Mouse (Mus musculus) heart, adult 9 months (tissue): Measurements from ENCODE around the gene Hoxd11.

Experiments
- DNase-seq, 2 experiments: peaks; one replicate each; pipeline ENCODE4 v3.0.0; 2022; ENCODE audit warnings: low spot score in 2 of 2

The Hoxd11 gene

DNA sequence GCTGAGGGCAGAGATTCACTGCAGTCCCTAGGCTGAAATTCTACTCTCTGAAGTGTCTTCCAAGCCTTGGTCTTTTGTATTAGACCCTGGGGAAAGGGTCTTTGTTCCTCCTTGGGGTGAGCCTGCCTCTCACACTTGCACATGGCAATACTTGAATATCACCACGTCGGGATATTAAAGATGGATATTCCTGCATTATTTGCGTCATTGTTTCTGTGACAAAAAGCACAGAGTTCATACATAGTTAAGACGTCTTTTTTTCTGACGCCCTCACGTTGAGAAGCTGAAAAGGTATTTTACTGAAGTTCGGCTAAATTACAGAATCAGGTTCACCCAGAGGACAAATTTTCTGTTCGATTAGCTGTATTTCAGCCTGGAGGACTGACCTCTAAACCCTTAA, 51.0 kb downstream of the Hoxd11 start:
- DNase-seq, result no peak

DNA sequence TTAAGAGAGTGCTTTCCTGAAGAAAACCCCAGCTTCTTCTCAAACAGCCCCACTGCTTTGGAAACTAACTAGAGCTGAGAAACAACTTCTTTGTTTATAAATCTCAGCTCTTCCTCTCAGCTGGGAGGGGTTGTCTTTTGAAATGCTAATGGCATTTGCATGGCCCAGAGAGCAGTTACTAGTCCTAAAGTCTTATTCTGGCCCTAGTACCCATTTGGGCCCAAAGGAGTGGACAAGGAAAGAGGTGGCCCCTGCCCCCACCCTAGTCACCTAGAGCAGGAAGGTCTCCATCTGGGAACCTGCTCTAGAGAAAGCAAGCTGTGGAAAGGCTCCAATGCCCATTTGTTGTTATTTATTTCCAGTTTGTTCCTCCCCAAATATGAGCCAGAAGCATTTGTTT, 51.7 kb downstream of the Hoxd11 start:
- no peak for DNase-seq

DNA sequence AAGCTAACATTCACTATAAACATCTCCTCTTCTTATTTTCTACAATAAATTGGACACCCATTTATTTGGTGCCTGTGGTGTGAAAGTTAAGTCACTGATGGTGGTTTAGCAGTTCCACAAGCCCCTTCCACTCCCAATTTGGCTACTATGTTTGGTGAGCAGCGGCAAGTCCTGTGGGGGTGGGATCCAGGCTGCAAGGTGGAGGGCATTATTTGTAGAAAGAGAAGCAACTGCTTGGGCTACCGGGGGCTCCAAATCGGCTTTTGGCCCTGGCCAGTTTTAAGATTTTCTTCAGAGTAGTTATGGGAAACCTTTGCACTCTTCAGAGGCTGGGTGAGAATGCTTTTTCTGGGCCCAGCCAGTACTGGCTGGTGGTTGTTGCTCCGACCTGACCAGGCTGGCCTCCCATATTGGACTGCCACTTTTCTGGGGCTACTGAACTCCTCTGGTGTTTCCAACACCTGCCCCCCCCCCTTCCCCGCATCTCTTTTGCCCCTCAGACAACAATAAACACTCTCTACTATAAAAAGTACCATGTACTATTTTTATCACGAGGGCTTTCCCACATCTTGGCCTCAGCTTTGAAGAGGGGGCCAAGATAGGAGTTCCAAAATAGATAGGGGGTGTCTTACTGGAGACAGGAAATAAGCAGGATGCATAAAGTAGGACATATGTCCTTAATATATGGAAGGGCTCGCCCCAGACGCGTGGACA, 52.6 kb downstream of the Hoxd11 start:
- no peak for DNase-seq

DNA sequence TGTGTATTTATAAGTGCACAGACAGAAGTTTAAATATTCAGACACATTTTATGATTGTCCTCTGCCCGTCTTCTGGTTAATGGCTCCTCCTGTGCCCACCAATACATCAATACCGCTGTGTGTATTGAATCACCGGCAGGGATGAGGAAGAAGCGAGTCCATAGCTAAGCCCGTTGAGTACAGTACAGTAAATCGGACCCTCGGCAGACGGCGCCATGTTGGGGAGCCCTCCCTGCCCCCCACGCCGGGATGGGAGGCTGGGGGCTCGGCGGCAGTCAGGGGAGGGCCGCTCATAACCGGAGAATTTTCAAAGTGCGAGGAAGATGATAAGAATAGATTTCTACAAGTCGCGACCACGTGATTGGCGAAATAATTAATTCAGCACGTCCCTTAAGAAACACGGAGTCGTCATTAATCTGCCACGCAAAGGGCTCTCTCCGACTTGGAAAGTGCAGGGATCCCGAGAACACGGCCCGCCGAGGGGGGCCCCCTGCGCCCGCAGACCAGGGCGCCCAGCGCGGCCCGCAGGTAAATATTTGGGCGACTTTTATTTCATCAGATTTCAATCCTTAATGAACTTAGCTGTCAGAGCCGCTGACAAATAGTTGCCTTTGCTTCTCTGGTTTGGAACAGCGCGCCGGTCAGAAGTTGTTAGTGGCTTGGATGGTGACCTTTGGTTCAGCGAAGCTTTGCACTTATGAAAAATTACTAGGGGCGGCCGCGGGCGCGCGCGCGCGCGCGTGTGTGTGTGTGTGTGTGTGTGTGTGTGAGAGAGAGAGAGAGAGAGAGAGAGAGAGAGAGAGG, 53.4 kb downstream of the Hoxd11 start:
- no peak for DNase-seq

DNA sequence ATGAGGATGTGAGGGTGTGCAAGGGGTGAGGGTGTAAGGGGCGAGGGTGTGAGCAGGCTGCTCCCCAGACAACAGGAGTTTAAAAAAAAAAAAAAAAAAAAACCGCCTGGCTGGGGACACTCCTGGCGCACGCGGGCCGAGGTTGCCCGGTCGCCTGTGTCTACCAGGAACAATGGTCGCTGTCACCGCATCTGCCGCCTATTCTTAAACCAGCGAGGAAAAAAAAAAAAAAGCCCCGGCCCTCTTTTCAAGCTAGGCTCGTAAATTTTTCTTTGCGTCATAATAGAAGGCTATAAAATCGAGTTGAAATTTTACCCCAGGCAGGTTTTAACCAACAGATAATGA, 53.9 kb downstream of the Hoxd11 start:
- no peak for DNase-seq

DNA sequence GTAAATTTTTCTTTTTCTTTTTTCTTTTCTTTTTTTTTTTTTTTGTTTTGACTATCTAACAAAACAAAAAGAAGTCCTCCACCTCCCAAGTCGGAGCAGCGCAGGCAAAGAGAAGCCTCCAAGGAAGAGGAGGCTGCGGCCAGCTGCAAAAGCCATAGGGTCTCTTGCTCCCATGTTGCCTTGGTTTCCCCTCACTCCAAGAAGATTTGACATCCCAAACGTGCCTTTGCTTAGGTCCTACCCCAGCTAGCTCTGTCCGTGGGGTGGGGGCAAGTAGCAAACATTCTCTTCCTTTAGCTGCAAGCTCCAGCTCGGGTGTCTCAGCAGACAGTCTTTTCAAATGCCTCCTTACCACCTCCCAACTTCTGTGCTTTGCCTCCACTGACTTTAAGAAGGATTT, 54.4 kb downstream of the Hoxd11 start:
- DNase-seq, result no peak

DNA sequence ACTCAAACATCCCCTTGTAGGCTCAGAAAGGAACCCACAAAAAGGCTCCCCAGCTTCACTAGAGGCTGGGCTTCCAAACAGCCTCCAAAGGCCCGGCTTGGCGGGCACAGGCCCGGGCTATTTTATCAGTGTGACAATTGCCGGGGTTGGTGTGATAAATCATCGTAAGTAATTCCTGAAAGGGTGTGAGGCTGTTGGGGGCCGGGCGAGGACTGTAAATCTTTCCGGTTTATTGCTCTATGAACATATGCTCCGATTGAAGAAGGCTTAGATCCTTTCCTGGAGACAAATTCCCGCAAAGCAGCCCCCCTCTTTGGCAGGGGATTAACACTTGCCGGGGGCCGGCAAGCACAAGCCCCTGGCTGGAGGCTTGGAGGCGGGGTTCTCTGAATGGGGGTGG, 55.1 kb downstream of the Hoxd11 start:
- no peak for DNase-seq

DNA sequence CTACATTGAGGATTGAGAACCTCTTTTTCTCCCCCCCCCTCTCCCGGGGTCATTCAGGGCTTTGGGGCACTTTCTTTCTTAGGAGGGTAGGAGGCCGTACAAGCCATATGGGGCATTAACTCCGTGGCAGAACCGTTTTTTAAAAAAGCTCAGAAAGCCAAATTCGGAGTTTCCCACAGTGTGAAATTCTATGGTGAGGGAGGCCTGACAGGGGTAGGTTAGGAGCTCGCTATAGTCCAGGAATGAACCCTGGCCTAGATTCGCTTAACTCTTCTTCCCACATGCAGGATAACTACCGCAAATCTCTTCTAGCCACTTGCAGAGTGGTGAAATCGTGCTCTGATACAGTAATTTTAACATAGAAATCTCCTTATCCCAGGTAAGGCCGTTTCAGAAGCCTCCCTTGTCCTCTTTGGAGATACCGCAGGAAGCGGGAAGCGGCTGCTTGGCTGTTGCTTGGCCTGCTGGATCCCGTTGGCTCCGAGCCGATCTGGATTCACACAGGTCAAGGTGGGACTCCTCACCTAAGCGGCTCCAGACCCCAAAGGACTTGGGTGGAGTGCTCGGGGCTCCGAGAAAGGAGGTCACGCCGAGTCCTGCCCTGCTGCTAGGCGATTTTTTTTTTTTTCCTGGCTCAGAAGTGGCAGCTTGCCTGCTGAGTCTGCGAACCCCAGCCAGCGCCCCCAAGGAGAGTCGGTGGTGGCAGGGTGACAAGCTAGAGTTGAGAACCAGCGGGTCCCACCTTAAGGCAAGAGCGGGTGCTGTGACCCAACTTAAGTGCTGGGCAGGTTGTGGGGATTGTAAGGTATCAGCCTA, 55.8 kb downstream of the Hoxd11 start:
- no peak for DNase-seq

DNA sequence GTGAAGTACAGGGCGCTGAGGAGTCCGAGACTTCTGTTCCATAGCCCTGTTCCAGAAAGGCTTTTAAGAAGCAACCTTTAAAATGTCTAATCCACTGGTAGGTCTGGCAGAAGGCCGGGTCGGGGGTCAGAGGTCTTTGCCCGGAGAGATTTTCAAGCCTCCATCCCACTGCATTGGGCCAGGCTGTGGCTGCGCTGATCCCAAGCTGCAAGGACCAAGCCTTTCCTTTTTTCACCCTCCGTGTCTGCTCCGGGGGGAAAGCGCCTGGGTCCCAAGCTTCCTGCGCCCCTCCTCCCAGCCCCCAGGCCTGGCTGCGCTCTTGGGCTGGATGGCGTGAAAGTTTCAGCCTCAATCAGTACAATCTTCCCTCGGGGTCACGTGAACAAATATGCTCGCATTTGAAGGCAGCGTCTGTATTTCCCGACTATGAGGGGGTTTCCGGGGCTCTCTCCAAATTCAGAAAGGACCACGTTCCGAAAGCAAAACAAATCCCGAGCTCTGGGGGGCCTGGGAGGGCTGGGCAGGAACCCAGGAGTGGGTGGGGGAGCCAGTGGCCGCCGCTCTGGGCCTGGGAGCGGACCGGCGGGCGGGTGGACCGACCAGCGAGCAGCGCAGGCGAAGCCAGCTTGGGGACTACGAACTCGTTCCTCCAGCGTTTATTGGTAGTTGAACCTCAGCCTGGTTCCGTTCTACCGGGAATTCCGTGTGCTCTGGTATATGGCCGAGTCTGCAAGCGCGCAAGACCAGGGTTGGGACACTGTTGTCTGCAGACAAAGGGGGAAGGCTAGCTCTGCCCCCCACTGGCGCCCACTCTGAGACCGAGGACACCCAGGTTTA, 56.7 kb downstream of the Hoxd11 start:
- no peak for DNase-seq
